Mouse (Mus musculus) stomach, embryonic 15.5 days (tissue): ENCODE measurements around the gene Itm2c. TPM values are rescaled to one million over a fixed set of nuclear protein-coding genes. Genes with fewer than 3 reads are reported as not detected.

Experiments
- ATAC-seq: fragments of 200-750 bp; cut with Nextera tagmentation; 2 replicates; pipeline ENCODE4 v1.8.0; 2017; ENCODE audit warnings: low read depth, moderate number of reproducible peaks, moderate TSS enrichment; ENCODE audit not compliant: insufficient read depth, low FRiP score
- H3K27ac ChIP-seq: fragments of 300-500 bp; sonication (generic); 2 replicates; pipeline ENCODE4 v1.5.1; 2015; ENCODE audit warnings: mild to moderate bottlenecking, inconsistent platforms
- H3K27me3 ChIP-seq: fragments of 300-500 bp; sonication (generic); replicated peaks from 2 replicates; pipeline ENCODE4 v1.6.1; 2015; ENCODE audit warnings: inconsistent platforms
- H3K36me3 ChIP-seq: fragments of 300-500 bp; sonication (generic); 2 replicates; pipeline ENCODE4 v1.6.1; 2015; ENCODE audit warnings: inconsistent platforms
- H3K4me1 ChIP-seq: fragments of 300-500 bp; sonication (generic); 2 replicates; pipeline ENCODE4 v1.6.1; 2015; ENCODE audit warnings: inconsistent platforms
- H3K4me2 ChIP-seq: fragments of 300-500 bp; sonication (generic); 2 replicates; pipeline ENCODE4 v1.6.1; 2015; ENCODE audit warnings: mild to moderate bottlenecking, inconsistent platforms
- H3K4me3 ChIP-seq: fragments of 300-500 bp; sonication (generic); replicated peaks from 2 replicates; pipeline ENCODE4 v1.5.1; 2015; ENCODE audit warnings: inconsistent platforms
- H3K9ac ChIP-seq: fragments of 300-500 bp; sonication (generic); 2 replicates; pipeline ENCODE4 v1.6.1; 2015; ENCODE audit warnings: inconsistent platforms
- H3K9me3 ChIP-seq: fragments of 300-500 bp; sonication (generic); 2 replicates; pipeline ENCODE4 v1.6.1; 2016; ENCODE audit warnings: inconsistent platforms
- WGBS: fragments of 180-500 bp; shearing (Covaris S2); methylation state at CpG from one replicate; pipeline ENCODE4 v1.1.7; 2015; 5-methylcytosine and 5-hydroxymethylcytosine counted together
- polyA plus RNA-seq: library from polyadenylated mRNA; unstranded; fragments of >200 nt; fragmentation: Nextera tagmentation; extraction: Ambion mirVana; gene quantifications from 2 replicates; pipeline ENCODE4 v1.2.1, GENCODE M21; 2015

Itm2c gene
- polyA plus RNA-seq, 1 experiment from 2014 or later = 165 TPM

DNA sequence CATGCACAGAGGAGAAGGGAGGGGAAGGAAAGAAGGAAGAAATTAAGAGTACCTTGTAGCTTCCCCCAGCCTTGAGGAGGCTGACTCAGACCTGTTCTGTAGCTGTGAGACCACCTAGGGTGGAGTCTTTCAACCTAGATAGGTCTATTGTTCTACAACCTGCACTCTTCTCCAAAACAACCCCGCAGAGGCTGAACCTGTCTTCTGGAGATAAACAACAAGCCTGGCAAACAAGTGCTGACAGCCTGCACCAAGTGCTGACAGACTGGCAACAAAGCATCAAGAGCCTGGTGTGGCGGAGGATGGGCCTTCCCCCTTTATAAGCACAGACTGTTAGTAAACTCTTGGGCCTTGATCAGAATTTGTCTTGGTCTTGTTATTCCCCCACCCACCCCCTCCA, 23.5 kb upstream of the Itm2c start:
- ATAC-seq = no peak
- H3K4me2 ChIP-seq = no peak overlapping the region
- WGBS = 70% methylated on average over 2 of the region's 2 CpGs
- no peaks in the 10 kb centered on the region for H3K9me3 ChIP-seq
- no peak overlapping the region for H3K4me3 ChIP-seq
- no peak overlapping the region for H3K27ac ChIP-seq
- H3K9ac ChIP-seq = no peak overlapping the region
- no peaks in the 10 kb centered on the region for H3K36me3 ChIP-seq
- H3K27me3 ChIP-seq = no peaks in the 10 kb centered on the region
- no peaks in the 10 kb centered on the region for H3K4me1 ChIP-seq

DNA sequence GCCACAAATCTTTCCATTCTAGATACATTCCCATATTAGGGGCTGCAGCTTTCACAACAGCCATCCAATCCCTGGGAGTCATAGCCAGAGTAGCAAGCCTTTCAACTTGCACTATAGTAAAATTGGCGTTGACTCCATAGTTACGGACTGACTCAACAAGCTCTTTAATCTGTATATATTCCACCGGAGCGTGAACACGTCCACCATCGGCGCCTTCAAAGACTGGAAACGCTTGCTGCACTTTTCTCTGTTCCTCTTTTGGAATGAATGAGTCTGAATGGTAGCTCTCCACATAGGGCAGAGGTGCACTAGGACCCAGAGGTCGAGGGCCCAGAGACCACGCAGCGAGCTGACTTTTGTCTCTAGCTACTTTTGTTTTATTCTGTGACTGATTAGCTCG, 12.1 kb upstream of the Itm2c start:
- Histone ChIP-seq H3K9me3 (no peaks in the 10 kb centered on the region), H3K4me3 (no peak overlapping the region), H3K36me3 (no peaks in the 10 kb centered on the region), H3K9ac (no peak overlapping the region), H3K4me2 (no peak overlapping the region), H3K4me1 (no peaks in the 10 kb centered on the region), H3K27ac (no peak overlapping the region), H3K27me3 (no peaks in the 10 kb centered on the region)
- no peak for ATAC-seq
- 91% methylated on average over 12 of the region's 12 CpGs for WGBS

GRCm38 (mm10) chr1:85887221-85887620, 6.9 kb upstream of the Itm2c start:
- no peak overlapping the region for H3K4me2 ChIP-seq
- no peaks in the 10 kb centered on the region for H3K4me1 ChIP-seq
- no peak for ATAC-seq
- no peaks in the 10 kb centered on the region for H3K36me3 ChIP-seq
- 86% methylated on average over 7 of the region's 7 CpGs for WGBS
- no peaks in the 10 kb centered on the region for H3K9me3 ChIP-seq
- H3K9ac ChIP-seq = no peak overlapping the region
- no peaks in the 10 kb centered on the region for H3K27me3 ChIP-seq
- H3K4me3 ChIP-seq = no peak overlapping the region
- H3K27ac ChIP-seq = no peak overlapping the region

DNA sequence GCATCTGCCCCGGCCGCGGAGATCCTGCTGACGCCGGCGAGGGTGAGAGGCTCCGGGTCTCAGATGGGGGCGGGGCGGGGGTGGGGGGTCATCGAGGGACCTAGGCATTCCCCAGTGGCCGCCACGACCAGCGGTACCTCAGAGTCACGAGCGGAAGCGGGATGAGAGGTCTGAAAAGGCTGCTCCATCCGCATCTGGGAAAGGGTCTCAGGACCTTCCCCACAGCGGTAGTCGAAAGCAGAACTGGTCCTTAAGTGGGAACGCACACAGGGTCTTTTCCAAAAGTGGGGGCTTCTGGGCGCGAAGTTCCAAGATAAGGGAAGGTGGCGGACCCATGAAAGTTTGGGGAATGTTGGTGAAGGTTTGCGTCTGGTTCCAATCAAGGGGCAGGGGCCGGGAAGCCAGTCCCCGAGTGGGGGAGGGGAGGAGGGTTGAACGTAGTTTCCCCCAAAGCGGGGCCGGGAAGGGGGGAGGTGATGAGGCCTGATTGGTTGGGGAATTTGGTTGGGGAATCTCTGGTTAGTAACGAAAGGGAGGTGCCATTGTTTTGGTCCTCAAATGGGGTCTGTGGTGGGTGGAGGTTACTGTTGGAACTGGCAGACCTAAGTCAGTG, 773 bp downstream of the Itm2c start:
- peak overlapping the region; percentile 61 for H3K4me3 ChIP-seq
- H3K4me2 ChIP-seq = peak overlapping the region; percentile 83
- H3K36me3 ChIP-seq = no peaks in the 10 kb centered on the region
- no peaks in the 10 kb centered on the region for H3K9me3 ChIP-seq
- WGBS = 0% methylated on average over 30 of the region's 30 CpGs
- ATAC-seq = no peak
- H3K4me1 ChIP-seq = peaks cover 44% of the 10 kb centered on the region
- peak overlapping the region; percentile 78 for H3K27ac ChIP-seq
- no peaks in the 10 kb centered on the region for H3K27me3 ChIP-seq
- H3K9ac ChIP-seq = peak overlapping the region; percentile 46

DNA sequence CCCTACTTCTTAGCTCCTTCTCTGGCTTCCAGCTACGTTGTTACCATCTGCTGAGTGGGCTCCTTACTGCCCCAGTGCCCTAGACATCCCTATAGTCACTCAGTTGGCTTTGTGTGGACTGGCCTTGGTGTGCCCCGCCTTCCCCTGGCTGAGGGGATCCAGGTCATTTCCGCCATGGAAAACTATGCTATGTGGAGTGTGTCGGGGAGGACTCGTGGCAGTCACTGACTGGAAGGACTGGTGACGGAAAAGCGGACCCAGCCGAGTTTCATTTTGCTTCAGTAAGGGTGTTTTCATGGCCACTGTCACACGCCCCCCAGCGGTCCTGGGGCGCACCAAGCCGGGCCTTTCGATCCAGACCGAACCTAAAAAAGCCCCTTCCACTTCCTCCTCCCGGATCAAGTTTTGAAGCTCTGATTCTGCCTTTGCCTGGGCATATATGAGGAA, 1.3 kb downstream of the Itm2c start:
- Histone ChIP-seq H3K4me3 (peak overlapping the region; percentile 61), H3K9me3 (no peaks in the 10 kb centered on the region), H3K4me2 (peak overlapping the region; percentile 83), H3K27me3 (no peaks in the 10 kb centered on the region), H3K36me3 (no peaks in the 10 kb centered on the region), H3K4me1 (peaks cover 45% of the 10 kb centered on the region), H3K9ac (peak overlapping the region; percentile 46), H3K27ac (peak overlapping the region; percentile 78)
- 5% methylated on average over 15 of the region's 15 CpGs for WGBS
- ATAC-seq = peak; percentile 61

DNA sequence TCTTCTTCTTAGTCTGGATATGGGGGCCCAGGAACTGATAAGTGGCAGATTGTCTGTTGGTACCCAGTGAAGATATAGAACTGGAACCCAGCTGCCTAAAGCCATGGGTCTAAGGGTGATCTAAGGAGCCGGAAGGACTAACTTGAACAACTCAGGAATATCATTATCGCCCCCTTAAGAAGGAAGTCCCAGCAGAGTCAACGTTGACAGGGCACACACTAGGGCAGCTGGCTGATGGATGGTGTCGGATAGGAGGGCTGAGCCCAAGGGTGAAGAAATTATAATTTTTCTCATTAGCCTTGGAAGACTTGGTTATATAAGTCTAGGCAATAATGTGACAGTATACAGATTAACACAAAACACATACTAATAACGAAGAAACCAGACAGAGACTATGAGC, 2.0 kb downstream of the Itm2c start:
- ATAC-seq = no peak
- H3K9ac ChIP-seq = no peak overlapping the region

DNA sequence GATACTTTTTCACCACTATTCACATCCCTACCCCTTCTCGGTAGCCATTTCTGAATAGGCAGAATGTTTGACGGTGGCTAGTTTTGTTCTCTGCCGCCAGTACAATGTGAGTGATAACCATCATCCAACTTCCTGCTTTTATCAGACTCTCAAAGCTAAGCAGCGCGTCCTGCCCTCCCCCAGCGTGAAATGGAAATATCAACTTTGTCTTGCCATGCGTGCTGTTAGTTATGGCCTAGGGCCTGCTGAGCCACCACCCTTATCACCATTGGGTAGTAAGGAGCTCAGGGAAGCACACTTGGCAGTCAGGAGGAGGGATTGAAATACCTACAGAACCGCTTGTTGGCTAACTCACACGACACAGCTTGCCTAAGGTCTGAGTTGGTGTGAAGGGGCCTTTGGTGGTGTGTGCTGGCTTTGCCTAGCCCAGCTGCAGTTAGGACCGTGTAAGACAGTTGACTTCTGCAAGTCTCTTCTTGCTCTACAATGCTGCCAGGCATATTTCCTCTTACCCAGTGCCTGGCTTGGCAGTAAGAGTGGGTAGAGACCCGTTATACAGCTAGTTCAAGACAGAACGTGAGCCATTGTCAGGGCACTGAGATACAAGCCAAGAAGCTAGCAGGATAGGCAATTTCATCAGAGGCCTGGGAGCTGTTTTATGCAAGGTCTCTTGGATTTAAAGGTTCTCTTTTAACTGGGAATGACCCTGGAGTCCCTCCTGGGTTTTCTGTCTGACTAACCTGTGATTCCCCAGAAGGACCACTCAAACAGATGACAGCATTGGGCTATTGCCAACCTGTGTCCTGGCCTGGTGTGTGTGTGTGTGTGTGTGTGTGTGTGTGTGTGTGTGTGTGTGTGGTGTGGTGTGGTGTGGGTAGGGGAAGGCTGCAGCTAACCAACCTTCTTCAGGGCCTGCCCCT, 3.0 kb downstream of the Itm2c start:
- Histone ChIP-seq H3K4me3 (no peak overlapping the region), H3K9me3 (no peaks in the 10 kb centered on the region), H3K9ac (0 out of 2 replicates have a peak overlapping the region, but pooled peaks have one; percentile 4), H3K36me3 (no peaks in the 10 kb centered on the region), H3K4me1 (peaks cover 61% of the 10 kb centered on the region), H3K27me3 (no peaks in the 10 kb centered on the region), H3K4me2 (peak overlapping the region; percentile 21), H3K27ac (peak overlapping the region; percentile 79)
- WGBS = 50% methylated on average over 12 of the region's 12 CpGs
- no peak for ATAC-seq

More for the DNA sequence above, 2.0 kb downstream of the Itm2c start:
- H3K4me3 ChIP-seq = peak overlapping the region; percentile 61
- peak overlapping the region; percentile 78; the same call in 1 of the 2 replicates for H3K27ac ChIP-seq
- no peaks in the 10 kb centered on the region for H3K36me3 ChIP-seq
- H3K4me2 ChIP-seq = peak overlapping the region; percentile 83
- H3K9me3 ChIP-seq = no peaks in the 10 kb centered on the region
- peaks cover 52% of the 10 kb centered on the region for H3K4me1 ChIP-seq
- no peaks in the 10 kb centered on the region for H3K27me3 ChIP-seq
- WGBS = 76% methylated on average over 5 of the region's 5 CpGs

DNA sequence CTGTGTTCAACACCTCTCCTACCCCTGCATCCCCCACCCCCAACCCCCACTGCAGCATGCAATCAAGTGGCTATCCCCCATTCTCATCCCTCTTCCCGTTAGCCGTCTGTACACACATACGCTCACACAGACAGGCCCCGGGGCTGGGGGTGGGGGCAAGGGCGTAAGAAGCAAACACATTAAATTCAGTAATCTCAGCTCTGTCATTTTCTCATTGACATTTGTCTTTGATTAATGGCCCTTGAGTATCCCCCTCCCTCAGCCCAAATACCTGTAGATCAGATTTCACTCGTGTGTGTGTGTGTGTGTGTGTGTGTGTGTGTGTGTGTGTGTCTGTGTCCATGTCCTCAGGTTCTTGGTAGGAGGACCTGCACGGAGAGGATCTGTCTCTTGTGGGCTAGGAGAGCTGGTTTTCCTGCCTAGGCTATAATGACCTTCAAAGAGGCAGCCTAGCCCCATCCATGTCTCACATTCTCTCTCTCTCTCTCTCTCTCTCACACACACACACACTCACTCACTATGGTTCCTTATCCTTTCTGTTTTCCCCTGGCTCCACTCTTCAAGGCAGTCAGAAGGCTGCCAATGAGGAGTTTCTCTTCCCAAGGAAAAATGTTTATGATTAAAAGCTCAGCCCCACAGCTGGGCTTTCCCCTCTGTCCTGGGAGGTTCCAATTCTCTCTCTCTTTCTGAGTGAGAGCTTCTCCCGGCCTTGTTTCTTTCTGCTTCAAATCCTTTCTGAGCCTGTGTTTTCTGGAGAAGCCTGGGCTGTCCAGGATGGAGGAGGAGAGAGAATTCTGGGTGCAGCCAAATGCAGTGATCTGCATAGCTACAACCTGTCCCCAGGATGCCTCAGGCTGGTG, 4.0 kb downstream of the Itm2c start:
- ATAC-seq = no peak
- Histone ChIP-seq H3K4me3 (no peak overlapping the region), H3K4me1 (peaks cover 65% of the 10 kb centered on the region), H3K36me3 (no peaks in the 10 kb centered on the region), H3K9me3 (no peaks in the 10 kb centered on the region), H3K27ac (peak overlapping the region; percentile 79), H3K9ac (no peak overlapping the region), H3K27me3 (no peaks in the 10 kb centered on the region), H3K4me2 (peak overlapping the region; percentile 23; the same call in 1 of the 2 replicates)
- WGBS = 20% methylated on average over 8 of the region's 8 CpGs

DNA sequence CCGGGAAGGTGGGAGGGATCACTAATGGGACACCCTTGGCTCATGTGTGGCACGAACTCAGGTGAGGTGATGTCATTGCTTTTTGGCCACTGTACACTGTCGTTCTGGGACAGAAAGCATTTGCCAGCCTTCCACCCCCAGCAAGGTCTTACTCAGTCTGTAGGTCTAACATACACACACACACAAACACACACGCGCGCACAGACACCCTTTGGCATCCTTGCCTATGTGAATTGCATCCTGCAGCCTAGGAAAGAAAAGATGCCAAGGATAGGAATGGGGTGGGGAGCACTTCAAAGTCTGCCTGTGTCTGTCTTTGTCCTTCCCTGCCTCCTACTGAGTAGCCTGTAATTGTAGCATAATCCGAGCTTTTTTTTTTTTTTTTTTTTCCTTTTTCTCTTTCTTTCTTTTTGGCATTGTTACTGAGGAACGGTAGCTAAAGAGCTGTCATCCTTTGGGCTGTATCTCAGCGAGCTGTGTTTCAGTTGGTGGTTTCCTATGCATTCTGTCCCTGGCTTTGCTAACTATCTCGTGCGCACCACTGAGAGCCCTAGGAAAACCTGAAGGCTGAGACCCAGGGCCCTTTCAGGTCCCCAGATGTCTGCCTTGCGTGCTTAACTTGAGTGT, 4.8 kb downstream of the Itm2c start:
- no peak overlapping the region for H3K9ac ChIP-seq
- H3K4me3 ChIP-seq = no peak overlapping the region
- peak overlapping the region; percentile 79 for H3K27ac ChIP-seq
- H3K36me3 ChIP-seq = 0 out of 2 replicates have a peak, but pooled peaks cover 5% of the 10 kb centered on the region
- no peaks in the 10 kb centered on the region for H3K9me3 ChIP-seq
- peak overlapping the region; percentile 23; the same call in 1 of the 2 replicates for H3K4me2 ChIP-seq
- H3K4me1 ChIP-seq = peaks cover 65% of the 10 kb centered on the region
- WGBS = 50% methylated on average over 12 of the region's 12 CpGs
- ATAC-seq = no peak
- H3K27me3 ChIP-seq = no peaks in the 10 kb centered on the region

DNA sequence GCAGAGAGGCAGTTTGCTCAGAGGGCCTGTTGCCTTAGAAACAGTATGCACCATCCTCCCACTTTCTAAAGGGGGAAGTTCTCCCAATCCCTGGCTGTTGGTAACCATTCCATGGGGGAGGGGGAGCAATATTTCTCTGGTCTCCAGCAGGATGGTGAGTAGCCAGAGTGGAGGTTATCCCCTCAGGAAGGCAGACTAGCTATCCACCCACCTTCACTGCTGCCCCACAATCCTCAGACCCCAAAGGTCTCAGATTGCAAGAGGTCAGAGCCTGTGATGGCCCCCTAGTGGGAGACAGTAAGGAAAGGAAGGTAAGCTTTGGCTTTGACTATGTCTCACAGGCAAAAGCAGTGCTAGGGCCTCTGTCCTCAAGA, 5.3 kb downstream of the Itm2c start:
- H3K9ac ChIP-seq = no peak overlapping the region

More for the DNA sequence above, 5.3 kb downstream of the Itm2c start:
- peaks cover 65% of the 10 kb centered on the region for H3K4me1 ChIP-seq
- peak overlapping the region; percentile 79; the same call in 1 of the 2 replicates for H3K27ac ChIP-seq
- no peaks in the 10 kb centered on the region for H3K9me3 ChIP-seq
- H3K36me3 ChIP-seq = 0 out of 2 replicates have a peak, but pooled peaks cover 8% of the 10 kb centered on the region
- no peak for ATAC-seq
- no peak overlapping the region; the same call in 1 of the 2 replicates for H3K4me2 ChIP-seq
- no peak overlapping the region for H3K4me3 ChIP-seq
- no peaks in the 10 kb centered on the region for H3K27me3 ChIP-seq
